Mouse (Mus musculus): ENCODE measurements around the gene Nacc2.

GRCm38 (mm10) chr2:26146337-26147042 is 23.5 kb upstream of the Nacc2 start:
- TF ChIP-seq POLR2A (IDR thresholded peaks at IDR 0.05; ENCODE audit: low read depth, low read length), result no peak
- TF ChIP-seq CTCF (conservative IDR thresholded peaks at IDR 0.05; ENCODE audit: insufficient read depth, insufficient read length, low read depth, low read length), result no peak
